Mouse (Mus musculus): Measurements from ENCODE around the gene Elovl4. TPM values are rescaled to one million over a fixed set of nuclear protein-coding genes. Genes with fewer than 3 reads are reported as not detected.

The Elovl4 gene
- total RNA-seq (2014; rRNA removed; ENCODE audit: low replicate concordance), result 0.65 TPM in 1 of 2 replicates, not detected in the other
- polyA plus RNA-seq (2015; fragmentation: Nextera tagmentation; extraction: Ambion mirVana), result 0.41 and 0.45 TPM in 2 replicates

- peak within 1 kb of the TSS; percentile 70 for H3K4me2 ChIP-seq (ENCODE audit: low read depth, low read length)
- H3K27me3 ChIP-seq (ENCODE audit: control insufficient read depth, insufficient read depth, low read length), result peaks cover 41% of the 10 kb centered on the region
- no peaks in the 10 kb centered on the region for H3K9me3 ChIP-seq (replicated peaks; ENCODE audit: control insufficient read depth, low read length)
- H3K27ac ChIP-seq (ENCODE audit: low read depth), result no peak within 1 kb of the TSS
- H3K4me1 ChIP-seq (ENCODE audit: control insufficient read depth, insufficient read depth), result peaks cover 9% of the 10 kb centered on the region; the same call in 1 of the 2 replicates
- peak within 1 kb of the TSS; percentile 31; the same call in 1 of the 2 replicates for H3K9ac ChIP-seq (replicated peaks; ENCODE audit: low read depth, low read length)
- H3K4me3 ChIP-seq (ENCODE audit: low read depth, low read length), result peak within 1 kb of the TSS; percentile 54
- DNase-seq (ENCODE audit: low spot score) (peak; percentile 20), ATAC-seq (ENCODE audit: insufficient read depth, low read depth) (peak; percentile 63)
- TF ChIP-seq EP300 (IDR thresholded peaks at IDR 0.05; ENCODE audit: low read depth) (no peak), CTCF (IDR thresholded peaks at IDR 0.05; ENCODE audit: low read depth) (no peak)
- WGBS, result 2% methylated on average over 55 of the region's 71 CpGs
- H3K36me3 ChIP-seq (replicated peaks; ENCODE audit: control insufficient read depth, insufficient read depth, low read length), result no peaks in the 10 kb centered on the region
Observed at GRCm38 (mm10) chr9:83805977-83806815, at the start of gene Elovl4. Gene Elovl4, minus strand, starts transcription at chr9:83806277.

- Histone ChIP-seq H3K27ac (ENCODE audit: low read depth) (no peak overlapping the region), H3K9me3 (replicated peaks; ENCODE audit: control insufficient read depth, low read length) (no peaks in the 10 kb centered on the region), H3K4me1 (ENCODE audit: control insufficient read depth, insufficient read depth) (no peaks in the 10 kb centered on the region), H3K4me2 (ENCODE audit: low read depth, low read length) (no peak overlapping the region), H3K36me3 (replicated peaks; ENCODE audit: control insufficient read depth, insufficient read depth, low read length) (peaks cover 42% of the 10 kb centered on the region), H3K9ac (replicated peaks; ENCODE audit: low read depth, low read length) (no peak overlapping the region), H3K4me3 (ENCODE audit: low read depth, low read length) (no peak overlapping the region), H3K27me3 (ENCODE audit: control insufficient read depth, insufficient read depth, low read length) (no peaks in the 10 kb centered on the region)
- WGBS, result 94% methylated on average over 3 of the region's 3 CpGs
- ATAC-seq (ENCODE audit: insufficient read depth, low read depth) (no peak), DNase-seq (ENCODE audit: low spot score) (no peak)
- no peak for TF ChIP-seq CTCF (IDR thresholded peaks at IDR 0.05; ENCODE audit: low read depth)
- TF ChIP-seq EP300 (IDR thresholded peaks at IDR 0.05; ENCODE audit: low read depth), result no peak
Observed at GRCm38 (mm10) chr9:83852464-83852863, 46.4 kb upstream of the Elovl4 start.

DNA sequence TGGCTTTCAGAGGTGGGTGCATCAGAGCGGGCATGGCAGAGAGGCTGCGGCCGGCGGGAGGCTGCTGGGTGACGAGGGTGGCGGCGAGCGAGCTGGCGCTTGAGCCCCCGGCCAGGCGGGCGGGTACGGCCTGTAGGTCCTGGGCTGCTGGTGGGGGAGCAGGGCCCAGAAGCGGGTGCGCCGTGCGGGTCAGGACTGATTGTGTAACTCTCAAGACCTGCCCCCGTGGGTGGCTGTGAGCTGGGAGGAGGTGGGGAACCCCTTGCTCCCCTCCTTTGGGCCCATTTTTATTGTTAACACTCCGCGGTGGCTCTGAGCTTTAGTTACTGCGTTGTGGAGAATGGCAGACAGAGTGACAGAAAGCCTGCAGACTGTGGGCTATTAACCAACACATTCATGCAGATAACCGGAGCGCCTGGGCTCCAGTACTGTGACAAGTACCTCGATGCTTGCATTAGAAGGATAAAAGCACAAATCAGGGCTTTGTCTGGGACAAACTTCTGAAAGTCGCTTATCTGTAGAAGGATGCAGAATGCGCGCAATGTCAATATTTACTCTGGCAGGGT lies 28.8 kb upstream of the Elovl4 start:
- Histone ChIP-seq H3K9ac (replicated peaks; ENCODE audit: low read depth, low read length) (peak overlapping the region; percentile 65), H3K9me3 (replicated peaks; ENCODE audit: control insufficient read depth, low read length) (no peaks in the 10 kb centered on the region), H3K4me1 (ENCODE audit: control insufficient read depth, insufficient read depth) (peaks cover 6% of the 10 kb centered on the region; the same call in 1 of the 2 replicates), H3K4me3 (ENCODE audit: low read depth, low read length) (peak overlapping the region; percentile 77), H3K27me3 (ENCODE audit: control insufficient read depth, insufficient read depth, low read length) (no peaks in the 10 kb centered on the region), H3K36me3 (replicated peaks; ENCODE audit: control insufficient read depth, insufficient read depth, low read length) (peaks cover 4% of the 10 kb centered on the region), H3K27ac (ENCODE audit: low read depth) (no peak overlapping the region), H3K4me2 (ENCODE audit: low read depth, low read length) (peak overlapping the region; percentile 82)
- peak; percentile 44 for ATAC-seq (ENCODE audit: insufficient read depth, low read depth)
- TF ChIP-seq EP300 (IDR thresholded peaks at IDR 0.05; ENCODE audit: low read depth), result no peak
- no peak for TF ChIP-seq CTCF (IDR thresholded peaks at IDR 0.05; ENCODE audit: low read depth)
- 1% methylated on average over 27 of the region's 27 CpGs for WGBS
- no peak for DNase-seq (ENCODE audit: low spot score)

- H3K9ac ChIP-seq (replicated peaks; ENCODE audit: low read depth, low read length), result peak within 1 kb of the TSS; percentile 65
- H3K27me3 ChIP-seq (ENCODE audit: control insufficient read depth, insufficient read depth, low read length), result no peaks in the 10 kb centered on the region
- DNase-seq (ENCODE audit: low spot score) (peak; percentile 92), ATAC-seq (ENCODE audit: insufficient read depth, low read depth) (peak; percentile 100)
- peaks cover 6% of the 10 kb centered on the region; the same call in 1 of the 2 replicates for H3K4me1 ChIP-seq (ENCODE audit: control insufficient read depth, insufficient read depth)
- TF ChIP-seq CTCF (IDR thresholded peaks at IDR 0.05; ENCODE audit: low read depth) (no peak), EP300 (IDR thresholded peaks at IDR 0.05; ENCODE audit: low read depth) (no peak)
- H3K4me2 ChIP-seq (ENCODE audit: low read depth, low read length), result peak within 1 kb of the TSS; percentile 82
- H3K36me3 ChIP-seq (replicated peaks; ENCODE audit: control insufficient read depth, insufficient read depth, low read length), result no peaks in the 10 kb centered on the region
- under 1% methylated on average over 37 of the region's 38 CpGs for WGBS
- peak within 1 kb of the TSS; percentile 73 for H3K27ac ChIP-seq (ENCODE audit: low read depth)
- H3K9me3 ChIP-seq (replicated peaks; ENCODE audit: control insufficient read depth, low read length), result no peaks in the 10 kb centered on the region
- peak within 1 kb of the TSS; percentile 77 for H3K4me3 ChIP-seq (ENCODE audit: low read depth, low read length)
Observed at GRCm38 (mm10) chr9:83833811-83834747, 28.0 kb upstream of the Elovl4 start, which contains the start of gene Ttk. Gene Ttk, plus strand, starts transcription at chr9:83834689.

DNA sequence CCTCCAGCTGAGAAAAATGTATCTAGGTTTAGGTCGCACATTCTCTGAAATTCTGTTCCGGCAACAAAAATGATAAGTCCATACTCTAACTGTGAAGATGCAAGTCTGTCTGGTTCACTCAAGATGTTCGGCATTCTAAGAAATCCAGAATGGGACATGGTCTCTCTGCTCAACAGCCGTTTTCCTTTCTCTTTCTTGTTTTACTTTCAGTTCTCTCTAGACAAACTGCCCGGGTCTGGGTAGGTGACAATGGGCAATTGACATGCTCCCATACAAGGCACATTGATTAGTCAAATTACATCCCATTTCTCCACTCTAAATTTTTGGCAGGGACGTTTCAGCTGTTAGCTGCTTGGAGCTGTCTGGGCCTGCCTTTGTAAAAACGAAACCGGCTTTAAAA lies 25.1 kb upstream of the Elovl4 start:
- Histone ChIP-seq H3K9me3 (replicated peaks; ENCODE audit: control insufficient read depth, low read length) (no peaks in the 10 kb centered on the region), H3K4me3 (ENCODE audit: low read depth, low read length) (no peak overlapping the region), H3K4me2 (ENCODE audit: low read depth, low read length) (no peak overlapping the region), H3K27ac (ENCODE audit: low read depth) (no peak overlapping the region), H3K27me3 (ENCODE audit: control insufficient read depth, insufficient read depth, low read length) (no peaks in the 10 kb centered on the region), H3K9ac (replicated peaks; ENCODE audit: low read depth, low read length) (no peak overlapping the region), H3K36me3 (replicated peaks; ENCODE audit: control insufficient read depth, insufficient read depth, low read length) (no peaks in the 10 kb centered on the region), H3K4me1 (ENCODE audit: control insufficient read depth, insufficient read depth) (peaks cover 6% of the 10 kb centered on the region; the same call in 1 of the 2 replicates)
- TF ChIP-seq CTCF (IDR thresholded peaks at IDR 0.05; ENCODE audit: low read depth) (no peak), EP300 (IDR thresholded peaks at IDR 0.05; ENCODE audit: low read depth) (no peak)
- ATAC-seq (ENCODE audit: insufficient read depth, low read depth), result no peak
- DNase-seq (ENCODE audit: low spot score), result no peak
- WGBS, result 75% methylated on average over 8 of the region's 8 CpGs

Measured in heart, postnatal 0 days (tissue).